Mouse (Mus musculus) midbrain, postnatal 0 days (tissue): ENCODE results near the gene Scnn1a. TPM values are rescaled to one million over a fixed set of nuclear protein-coding genes. Genes with fewer than 3 reads are reported as not detected.

Experiments used
- ATAC-seq: fragments of 200-750 bp; cut with Nextera tagmentation; 2 replicates; pipeline ENCODE4 v1.8.0; 2017; ENCODE audit warnings: moderate number of reproducible peaks, mild to moderate bottlenecking, moderate TSS enrichment, moderate library complexity; ENCODE audit not compliant: low FRiP score
- DNase-seq: peaks from one replicate; pipeline ENCODE4 v3.0.0-alpha.2; 2015; ENCODE audit warnings: low spot score
- H3K27ac ChIP-seq: fragments of 300-500 bp; sonication (generic); 2 replicates; pipeline ENCODE4 v1.5.1; 2014; ENCODE audit warnings: low read depth, mild to moderate bottlenecking, low read length, mixed read lengths
- H3K27me3 ChIP-seq: fragments of 300-500 bp; sonication (generic); 2 replicates; pipeline ENCODE4 v1.6.1; 2014; ENCODE audit warnings: low read length, control low read depth, mixed read lengths; ENCODE audit not compliant: insufficient read depth
- H3K36me3 ChIP-seq: fragments of 300-500 bp; sonication (generic); 2 replicates; pipeline ENCODE4 v1.6.1; 2014; ENCODE audit warnings: low read length, control low read depth, mixed read lengths; ENCODE audit not compliant: insufficient read depth
- H3K4me1 ChIP-seq: fragments of 300-500 bp; sonication (generic); 2 replicates; pipeline ENCODE4 v1.6.1; 2014; ENCODE audit warnings: mild to moderate bottlenecking, control low read depth, antibody characterized with exemption, low read length, mixed read lengths; ENCODE audit not compliant: insufficient read depth
- H3K4me2 ChIP-seq: fragments of 300-500 bp; sonication (generic); 2 replicates; pipeline ENCODE4 v1.6.1; 2014; ENCODE audit warnings: low read depth, mild to moderate bottlenecking, low read length, mixed read lengths; ENCODE audit not compliant: poor library complexity, severe bottlenecking
- H3K4me3 ChIP-seq: fragments of 300-500 bp; sonication (generic); 2 replicates; pipeline ENCODE4 v1.5.1; 2014; ENCODE audit warnings: low read depth, mild to moderate bottlenecking, low read length, moderate library complexity
- H3K9ac ChIP-seq: fragments of 300-500 bp; sonication (generic); replicated peaks from 2 replicates; pipeline ENCODE4 v1.6.1; 2014; ENCODE audit warnings: mild to moderate bottlenecking, low read length, moderate library complexity, mixed read lengths; ENCODE audit not compliant: poor library complexity, severe bottlenecking
- H3K9me3 ChIP-seq: fragments of 300-500 bp; sonication (generic); 2 replicates; pipeline ENCODE4 v1.6.1; 2016; ENCODE audit warnings: low read length, control low read depth
- CTCF ChIP-seq: IDR thresholded peaks from 2 replicates; pipeline ENCODE4 v1.5.1; 2016; ENCODE audit warnings: antibody characterized with exemption, mild to moderate bottlenecking
- WGBS: fragments of 180-500 bp; shearing (Covaris S2); extraction: QIAGEN DNeasy Blood & Tissue Kit; methylation state at CpG from one replicate; pipeline ENCODE4 v1.1.7; 2014; 5-methylcytosine and 5-hydroxymethylcytosine counted together
- polyA plus RNA-seq: library from polyadenylated mRNA; unstranded; fragments of >200 nt; fragmentation: Nextera tagmentation; extraction: Ambion mirVana; gene quantifications from 2 replicates; pipeline ENCODE4 v1.2.1, GENCODE M21; 2015
- total RNA-seq: library from RNA; depleted of rRNA; stranded (reverse); fragments of >200 nt; gene quantifications from 2 replicates; pipeline ENCODE4 v1.2.3, GENCODE M21; 2014

The Scnn1a gene
- total and polyA plus RNA-seq, 2 experiments from 2014 or later: 1.5 to 1.8 TPM

DNA sequence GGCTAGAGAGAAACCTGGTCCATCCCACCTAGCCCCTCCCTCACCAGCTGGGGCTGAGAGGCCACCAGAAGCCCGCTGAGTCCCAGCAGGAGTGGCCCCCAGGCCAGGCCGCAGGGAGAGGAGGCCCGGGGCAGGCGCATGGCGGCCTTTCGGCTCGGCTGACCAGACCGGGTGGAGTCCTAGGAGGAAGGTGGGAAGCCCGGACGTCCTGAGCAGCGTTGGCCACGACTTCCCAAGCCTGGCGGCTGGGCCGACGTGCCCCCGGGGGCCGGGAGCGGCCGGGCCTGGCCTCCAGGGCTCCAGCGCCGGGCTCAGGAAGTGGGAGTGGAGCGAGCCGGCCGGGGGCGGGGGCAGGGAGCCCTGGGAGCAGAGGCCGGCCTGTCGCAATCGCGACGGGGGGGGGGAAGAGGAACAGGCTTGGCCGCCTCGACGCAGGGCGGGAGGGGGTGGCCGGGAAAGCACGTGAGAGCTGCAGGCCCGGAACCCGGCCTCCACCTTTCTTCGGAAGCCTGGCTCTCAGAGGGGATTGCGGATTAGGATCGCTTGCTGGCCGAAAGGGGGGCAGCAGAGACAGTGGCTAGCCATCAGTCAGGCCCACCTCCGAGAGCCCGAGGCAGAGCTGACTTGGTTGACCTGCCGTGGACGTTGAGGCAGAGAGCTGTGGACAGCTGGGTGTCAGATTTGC lies 6.8 kb upstream of the Scnn1a start, which contains the start of gene Ltbr:
Ltbr (minus strand) TSS at position 340 of the 685 bp plus-strand sequence.
- 5% methylated on average over 40 of the region's 46 CpGs for WGBS
- no peaks in the 10 kb centered on the region for H3K9me3 ChIP-seq
- peak within 1 kb of the TSS; percentile 33 for H3K9ac ChIP-seq
- no peak for TF ChIP-seq CTCF
- H3K27me3 ChIP-seq: no peaks in the 10 kb centered on the region
- no peak within 1 kb of the TSS for H3K27ac ChIP-seq
- H3K4me1 ChIP-seq: peaks cover 8% of the 10 kb centered on the region; the same call in 1 of the 2 replicates
- H3K4me2 ChIP-seq: peak within 1 kb of the TSS; percentile 46
- H3K36me3 ChIP-seq: no peaks in the 10 kb centered on the region
- peak; percentile 46 for DNase-seq
- H3K4me3 ChIP-seq: peak within 1 kb of the TSS; percentile 31
- peak; percentile 72 for ATAC-seq

GRCm38 (mm10) chr6:125314231-125314563 lies 6.3 kb upstream of the Scnn1a start:
- H3K27ac ChIP-seq: no peak overlapping the region
- peaks cover 8% of the 10 kb centered on the region; the same call in 1 of the 2 replicates for H3K4me1 ChIP-seq
- WGBS: 56% methylated on average over 7 of the region's 7 CpGs

DNA sequence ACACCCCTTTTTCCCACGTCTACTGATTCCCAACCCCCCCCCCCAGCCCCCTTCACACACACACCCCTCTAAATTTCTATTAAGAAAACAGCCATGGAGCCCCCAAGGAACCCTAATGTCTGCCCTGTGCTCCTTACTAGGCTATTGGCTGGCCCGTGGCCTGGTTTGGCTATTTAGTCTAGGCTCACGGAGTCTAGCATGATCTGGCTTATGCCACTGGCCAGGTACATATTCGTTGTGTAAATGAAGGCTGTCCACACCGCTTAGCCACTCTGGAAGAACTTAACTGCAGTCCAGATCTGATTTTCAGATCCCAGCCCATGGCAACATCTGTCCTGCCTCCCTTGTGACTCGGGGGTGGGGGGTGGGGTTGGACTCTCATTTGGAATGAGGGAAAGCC lies 5.7 kb upstream of the Scnn1a start:
- H3K9me3 ChIP-seq: no peaks in the 10 kb centered on the region
- no peaks in the 10 kb centered on the region for H3K36me3 ChIP-seq
- DNase-seq: no peak
- no peak for TF ChIP-seq CTCF
- no peak overlapping the region for H3K4me2 ChIP-seq
- WGBS: 86% methylated on average over 5 of the region's 6 CpGs
- no peak overlapping the region for H3K9ac ChIP-seq
- H3K27me3 ChIP-seq: no peaks in the 10 kb centered on the region
- H3K4me1 ChIP-seq: peaks cover 8% of the 10 kb centered on the region; the same call in 1 of the 2 replicates
- no peak overlapping the region for H3K4me3 ChIP-seq
- no peak for ATAC-seq
- no peak overlapping the region for H3K27ac ChIP-seq

More at GRCm38 (mm10) chr6:125314231-125314563, 6.3 kb upstream of the Scnn1a start:
- Histone ChIP-seq H3K9ac (peak overlapping the region; percentile 33; the same call in 1 of the 2 replicates), H3K9me3 (no peaks in the 10 kb centered on the region), H3K4me3 (peak overlapping the region; percentile 31; the same call in 1 of the 2 replicates), H3K4me2 (peak overlapping the region; percentile 46), H3K36me3 (no peaks in the 10 kb centered on the region), H3K27me3 (no peaks in the 10 kb centered on the region)
- TF ChIP-seq CTCF: no peak
- no peak for DNase-seq
- ATAC-seq: peak; percentile 9; the same call in 1 of the 2 replicates

- H3K27ac ChIP-seq: no peak overlapping the region
- H3K4me2 ChIP-seq: no peak overlapping the region
- peaks cover 13% of the 10 kb centered on the region for H3K27me3 ChIP-seq
- no peak overlapping the region for H3K9ac ChIP-seq
- H3K4me1 ChIP-seq: peaks cover 14% of the 10 kb centered on the region; the same call in 1 of the 2 replicates
- DNase-seq: no peak
- no peak overlapping the region for H3K4me3 ChIP-seq
- no peaks in the 10 kb centered on the region for H3K36me3 ChIP-seq
- no peak for ATAC-seq
- WGBS: 59% methylated on average over 7 of the region's 7 CpGs
- no peak for TF ChIP-seq CTCF
- H3K9me3 ChIP-seq: no peaks in the 10 kb centered on the region
These were observed 3.4 kb upstream of the Scnn1a start for GRCm38 (mm10) chr6:125317077-125317476.

DNA sequence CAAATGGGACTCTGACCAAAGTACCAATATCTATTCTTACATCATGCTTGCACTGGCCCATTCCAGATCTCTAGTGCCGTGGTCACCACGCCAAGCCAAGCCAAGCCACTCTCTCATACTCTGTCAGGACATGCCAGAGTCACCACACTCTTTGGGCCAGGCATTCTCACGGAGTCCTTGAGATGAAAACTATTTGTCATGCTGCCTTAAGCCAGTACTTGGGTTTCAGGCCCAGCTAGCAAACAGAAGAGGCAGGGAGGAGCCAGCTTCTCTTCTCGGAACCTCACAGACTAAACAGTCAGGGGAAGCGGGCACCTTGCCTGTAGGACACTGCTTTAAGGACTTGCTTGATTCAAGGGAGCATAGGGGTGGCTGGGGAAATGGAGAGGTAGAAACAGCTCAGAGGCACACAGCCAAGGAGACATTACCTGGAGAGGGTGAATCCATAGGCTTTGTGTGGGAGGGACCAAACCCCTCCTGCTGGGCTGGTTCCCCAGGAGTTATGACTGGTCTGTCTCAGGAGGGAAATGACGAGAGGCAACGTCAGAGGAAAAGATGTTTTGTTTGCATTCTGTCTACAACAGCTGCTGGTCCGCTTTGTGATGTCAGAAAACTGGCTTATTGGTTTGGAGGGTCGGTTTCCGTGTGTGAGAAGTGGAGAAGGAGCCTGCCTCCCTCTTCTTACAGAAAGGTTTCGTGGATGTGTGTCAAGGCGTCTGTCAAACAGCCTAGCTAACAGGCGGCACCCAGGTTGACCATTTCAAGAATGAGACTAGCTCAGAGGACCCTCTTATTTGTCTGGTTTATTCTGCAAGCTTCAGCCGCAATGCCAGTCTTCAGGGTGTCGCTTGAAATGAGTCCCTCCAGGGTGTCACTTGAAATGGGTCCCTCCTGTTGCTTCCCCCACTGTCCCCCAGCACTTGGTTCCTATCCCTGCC lies 1.2 kb upstream of the Scnn1a start:
- peaks cover 14% of the 10 kb centered on the region for H3K27me3 ChIP-seq
- no peak overlapping the region for H3K4me3 ChIP-seq
- no peak for TF ChIP-seq CTCF
- H3K4me2 ChIP-seq: no peak overlapping the region
- DNase-seq: no peak
- no peak overlapping the region for H3K27ac ChIP-seq
- no peak overlapping the region for H3K9ac ChIP-seq
- 75% methylated on average over 15 of the region's 15 CpGs for WGBS
- H3K36me3 ChIP-seq: no peaks in the 10 kb centered on the region
- no peaks in the 10 kb centered on the region for H3K9me3 ChIP-seq
- no peak for ATAC-seq
- peaks cover 7% of the 10 kb centered on the region; the same call in 1 of the 2 replicates for H3K4me1 ChIP-seq
